Mouse (Mus musculus): ENCODE measurements around the gene Pim3. TPM values are rescaled to one million over a fixed set of nuclear protein-coding genes. Genes with fewer than 3 reads are reported as not detected.

The Pim3 gene
- polyA plus RNA-seq, 1 experiment from 2014 or later: 58.3 TPM

DNA sequence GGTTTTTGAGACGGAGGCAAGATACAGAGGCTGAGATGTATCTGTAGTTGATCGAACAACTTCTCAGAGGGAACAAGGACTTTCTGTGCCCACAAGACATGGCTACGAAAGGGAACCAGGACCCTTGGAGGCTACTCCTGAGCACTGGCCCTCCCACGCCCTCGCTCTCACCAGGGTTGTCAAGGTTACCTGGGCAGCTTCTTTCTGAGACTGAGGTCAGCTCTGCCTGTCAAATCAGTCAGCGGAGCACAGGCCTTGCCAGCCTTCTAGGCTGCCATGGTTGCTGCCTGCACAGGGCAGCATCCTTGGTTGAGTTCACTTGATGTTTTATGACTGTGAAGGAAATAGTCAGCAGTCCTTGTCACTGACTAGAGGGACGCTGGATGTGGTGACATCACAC is 39.5 kb upstream of the Pim3 start:
- Histone ChIP-seq H3K9ac (ENCODE audit: low read length) (no peak overlapping the region), H3K9me3 (replicated peaks; ENCODE audit: control insufficient read depth, low read length) (no peaks in the 10 kb centered on the region), H3K4me3 (replicated peaks; ENCODE audit: low read length) (no peak overlapping the region), H3K27ac (ENCODE audit: low read length) (no peak overlapping the region), H3K4me1 (ENCODE audit: control insufficient read depth, insufficient read depth, low read length) (peaks cover 15% of the 10 kb centered on the region), H3K36me3 (ENCODE audit: control insufficient read depth, insufficient read depth, low read length) (peaks cover 3% of the 10 kb centered on the region; the same call in 1 of the 2 replicates), H3K4me2 (ENCODE audit: low read depth, low read length) (no peak overlapping the region), H3K27me3 (ENCODE audit: control insufficient read depth, insufficient read depth, low read length) (no peaks in the 10 kb centered on the region)
- no peak for ATAC-seq (ENCODE audit: insufficient read depth, low FRiP score)
- WGBS: 90% methylated on average over 7 of the region's 7 CpGs

GRCm38 (mm10) chr15:88823376-88823775 is 38.6 kb upstream of the Pim3 start:
- Histone ChIP-seq H3K9ac (ENCODE audit: low read length) (no peak overlapping the region), H3K36me3 (ENCODE audit: control insufficient read depth, insufficient read depth, low read length) (peaks cover 3% of the 10 kb centered on the region; the same call in 1 of the 2 replicates), H3K27ac (ENCODE audit: low read length) (no peak overlapping the region), H3K27me3 (ENCODE audit: control insufficient read depth, insufficient read depth, low read length) (no peaks in the 10 kb centered on the region), H3K9me3 (replicated peaks; ENCODE audit: control insufficient read depth, low read length) (no peaks in the 10 kb centered on the region), H3K4me1 (ENCODE audit: control insufficient read depth, insufficient read depth, low read length) (peaks cover 15% of the 10 kb centered on the region), H3K4me3 (replicated peaks; ENCODE audit: low read length) (no peak overlapping the region), H3K4me2 (ENCODE audit: low read depth, low read length) (no peak overlapping the region)
- ATAC-seq (ENCODE audit: insufficient read depth, low FRiP score): no peak
- WGBS: 81% methylated on average over 5 of the region's 5 CpGs

GRCm38 (mm10) chr15:88827466-88827865 is 34.5 kb upstream of the Pim3 start:
- Histone ChIP-seq H3K4me2 (ENCODE audit: low read depth, low read length) (no peak overlapping the region), H3K4me3 (replicated peaks; ENCODE audit: low read length) (no peak overlapping the region), H3K9ac (ENCODE audit: low read length) (no peak overlapping the region), H3K36me3 (ENCODE audit: control insufficient read depth, insufficient read depth, low read length) (peaks cover 3% of the 10 kb centered on the region; the same call in 1 of the 2 replicates), H3K9me3 (replicated peaks; ENCODE audit: control insufficient read depth, low read length) (no peaks in the 10 kb centered on the region), H3K27ac (ENCODE audit: low read length) (no peak overlapping the region), H3K27me3 (ENCODE audit: control insufficient read depth, insufficient read depth, low read length) (no peaks in the 10 kb centered on the region), H3K4me1 (ENCODE audit: control insufficient read depth, insufficient read depth, low read length) (peaks cover 4% of the 10 kb centered on the region; the same call in 1 of the 2 replicates)
- ATAC-seq (ENCODE audit: insufficient read depth, low FRiP score): no peak
- 90% methylated on average over 6 of the region's 6 CpGs for WGBS

DNA sequence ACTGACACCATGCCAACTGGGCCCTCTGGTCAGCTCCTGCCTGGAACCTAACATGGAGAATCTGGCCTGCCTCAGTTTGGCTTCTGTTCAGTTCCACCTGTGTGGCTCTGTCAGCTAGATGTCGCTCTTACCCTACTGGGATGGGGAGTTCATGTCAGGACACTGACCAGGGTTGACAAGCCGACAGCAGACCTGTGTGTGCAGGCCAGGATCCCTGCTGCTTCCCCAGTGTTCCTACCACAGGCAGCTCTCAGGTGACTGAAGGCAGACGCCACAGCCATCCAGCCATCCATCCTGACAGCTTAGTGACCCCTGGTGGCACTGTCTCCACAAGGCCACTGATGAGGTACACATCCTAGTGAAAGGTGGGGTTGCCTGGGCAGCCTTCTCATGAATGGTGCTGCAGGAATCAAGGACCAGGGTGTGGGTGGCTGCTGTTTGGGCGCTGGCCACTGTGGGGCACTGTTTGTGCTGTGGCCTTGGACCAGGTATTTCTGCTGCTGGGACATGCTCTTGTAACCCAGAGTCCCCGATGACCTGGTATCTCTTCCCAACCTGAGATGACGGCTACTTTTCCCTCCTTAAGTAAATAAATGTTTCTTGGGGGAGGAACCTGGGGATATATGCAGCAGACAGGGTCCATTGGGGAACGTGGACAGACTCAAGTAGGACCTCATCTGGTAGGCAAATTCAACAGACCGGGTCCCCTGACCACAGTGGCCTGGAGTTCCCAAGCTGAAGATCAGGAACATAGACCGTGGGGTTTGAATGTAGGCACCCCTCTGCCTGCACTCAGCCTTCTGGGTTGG is 33.8 kb upstream of the Pim3 start:
- Histone ChIP-seq H3K4me2 (ENCODE audit: low read depth, low read length) (no peak overlapping the region), H3K4me1 (ENCODE audit: control insufficient read depth, insufficient read depth, low read length) (peaks cover 4% of the 10 kb centered on the region; the same call in 1 of the 2 replicates), H3K9ac (ENCODE audit: low read length) (peak overlapping the region; percentile 35), H3K27me3 (ENCODE audit: control insufficient read depth, insufficient read depth, low read length) (no peaks in the 10 kb centered on the region), H3K4me3 (replicated peaks; ENCODE audit: low read length) (no peak overlapping the region), H3K36me3 (ENCODE audit: control insufficient read depth, insufficient read depth, low read length) (peaks cover 3% of the 10 kb centered on the region; the same call in 1 of the 2 replicates), H3K9me3 (replicated peaks; ENCODE audit: control insufficient read depth, low read length) (no peaks in the 10 kb centered on the region), H3K27ac (ENCODE audit: low read length) (no peak overlapping the region)
- WGBS: 21% methylated on average over 9 of the region's 9 CpGs
- peak; percentile 54 for ATAC-seq (ENCODE audit: insufficient read depth, low FRiP score)

GRCm38 (mm10) chr15:88828800-88829705 is 32.9 kb upstream of the Pim3 start:
- H3K27me3 ChIP-seq (ENCODE audit: control insufficient read depth, insufficient read depth, low read length): no peaks in the 10 kb centered on the region
- no peak overlapping the region for H3K27ac ChIP-seq (ENCODE audit: low read length)
- peaks cover 3% of the 10 kb centered on the region; the same call in 1 of the 2 replicates for H3K36me3 ChIP-seq (ENCODE audit: control insufficient read depth, insufficient read depth, low read length)
- H3K9ac ChIP-seq (ENCODE audit: low read length): peak overlapping the region; percentile 35
- no peak overlapping the region for H3K4me3 ChIP-seq (replicated peaks; ENCODE audit: low read length)
- no peak overlapping the region for H3K4me2 ChIP-seq (ENCODE audit: low read depth, low read length)
- 51% methylated on average over 17 of the region's 17 CpGs for WGBS
- H3K9me3 ChIP-seq (replicated peaks; ENCODE audit: control insufficient read depth, low read length): no peaks in the 10 kb centered on the region
- peak; percentile 89 for ATAC-seq (ENCODE audit: insufficient read depth, low FRiP score)
- H3K4me1 ChIP-seq (ENCODE audit: control insufficient read depth, insufficient read depth, low read length): peaks cover 4% of the 10 kb centered on the region; the same call in 1 of the 2 replicates

- peaks cover 3% of the 10 kb centered on the region; the same call in 1 of the 2 replicates for H3K36me3 ChIP-seq (ENCODE audit: control insufficient read depth, insufficient read depth, low read length)
- no peak for ATAC-seq (ENCODE audit: insufficient read depth, low FRiP score)
- no peak overlapping the region for H3K4me3 ChIP-seq (replicated peaks; ENCODE audit: low read length)
- H3K4me2 ChIP-seq (ENCODE audit: low read depth, low read length): no peak overlapping the region
- H3K4me1 ChIP-seq (ENCODE audit: control insufficient read depth, insufficient read depth, low read length): peaks cover 4% of the 10 kb centered on the region; the same call in 1 of the 2 replicates
- H3K27me3 ChIP-seq (ENCODE audit: control insufficient read depth, insufficient read depth, low read length): no peaks in the 10 kb centered on the region
- no peaks in the 10 kb centered on the region for H3K9me3 ChIP-seq (replicated peaks; ENCODE audit: control insufficient read depth, low read length)
- 80% methylated on average over 6 of the region's 6 CpGs for WGBS
- H3K9ac ChIP-seq (ENCODE audit: low read length): no peak overlapping the region
- H3K27ac ChIP-seq (ENCODE audit: low read length): no peak overlapping the region
Observed at GRCm38 (mm10) chr15:88829791-88830440, 32.1 kb upstream of the Pim3 start.

DNA sequence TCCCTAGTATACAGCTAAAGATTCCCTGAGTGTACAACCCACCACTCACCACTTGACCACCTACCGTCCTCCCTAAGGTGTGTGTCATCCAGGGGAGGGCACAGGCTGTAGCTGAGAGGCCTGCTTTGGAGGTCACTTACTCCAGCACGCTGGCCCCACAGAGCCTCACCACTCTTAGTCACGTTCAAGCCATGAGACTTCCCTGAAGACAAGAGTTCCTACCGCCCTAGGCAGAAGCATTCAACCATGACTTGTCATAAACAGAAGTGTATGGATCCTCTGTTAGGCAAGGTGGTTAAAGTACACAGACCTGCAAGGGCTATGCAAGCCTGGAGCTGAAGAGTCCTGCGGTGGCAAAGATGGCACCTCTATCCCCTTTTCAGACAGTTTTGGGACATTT is 31.3 kb upstream of the Pim3 start:
- Histone ChIP-seq H3K4me1 (ENCODE audit: control insufficient read depth, insufficient read depth, low read length) (peaks cover 4% of the 10 kb centered on the region; the same call in 1 of the 2 replicates), H3K27ac (ENCODE audit: low read length) (no peak overlapping the region), H3K4me3 (replicated peaks; ENCODE audit: low read length) (no peak overlapping the region), H3K4me2 (ENCODE audit: low read depth, low read length) (no peak overlapping the region), H3K9me3 (replicated peaks; ENCODE audit: control insufficient read depth, low read length) (no peaks in the 10 kb centered on the region), H3K36me3 (ENCODE audit: control insufficient read depth, insufficient read depth, low read length) (no peaks in the 10 kb centered on the region), H3K27me3 (ENCODE audit: control insufficient read depth, insufficient read depth, low read length) (no peaks in the 10 kb centered on the region), H3K9ac (ENCODE audit: low read length) (no peak overlapping the region)
- WGBS: 84% methylated on average over 5 of the region's 5 CpGs
- ATAC-seq (ENCODE audit: insufficient read depth, low FRiP score): no peak

- H3K4me3 ChIP-seq (replicated peaks; ENCODE audit: low read length): no peak overlapping the region
- no peaks in the 10 kb centered on the region for H3K36me3 ChIP-seq (ENCODE audit: control insufficient read depth, insufficient read depth, low read length)
- H3K4me1 ChIP-seq (ENCODE audit: control insufficient read depth, insufficient read depth, low read length): peaks cover 4% of the 10 kb centered on the region; the same call in 1 of the 2 replicates
- H3K27ac ChIP-seq (ENCODE audit: low read length): no peak overlapping the region
- no peaks in the 10 kb centered on the region for H3K9me3 ChIP-seq (replicated peaks; ENCODE audit: control insufficient read depth, low read length)
- no peak overlapping the region for H3K9ac ChIP-seq (ENCODE audit: low read length)
- ATAC-seq (ENCODE audit: insufficient read depth, low FRiP score): no peak
- no peak overlapping the region for H3K4me2 ChIP-seq (ENCODE audit: low read depth, low read length)
- H3K27me3 ChIP-seq (ENCODE audit: control insufficient read depth, insufficient read depth, low read length): no peaks in the 10 kb centered on the region
- 54% methylated on average over 5 of the region's 5 CpGs for WGBS
Observed at GRCm38 (mm10) chr15:88831482-88831881, 30.5 kb upstream of the Pim3 start.
